Mouse (Mus musculus): ENCODE measurements around the gene Wdr77. TPM values are rescaled to one million over a fixed set of nuclear protein-coding genes. Genes with fewer than 3 reads are reported as not detected.
"Not testable (repeated sequence)": the region's sequence is repeated elsewhere in the genome, so short reads cannot be mapped to it uniquely, and the experiment has no call there.

The Wdr77 gene
- 154 and 167 TPM in 2 replicates for polyA plus RNA-seq (2014; fragmentation: Nextera tagmentation; extraction: Ambion mirVana)

DNA sequence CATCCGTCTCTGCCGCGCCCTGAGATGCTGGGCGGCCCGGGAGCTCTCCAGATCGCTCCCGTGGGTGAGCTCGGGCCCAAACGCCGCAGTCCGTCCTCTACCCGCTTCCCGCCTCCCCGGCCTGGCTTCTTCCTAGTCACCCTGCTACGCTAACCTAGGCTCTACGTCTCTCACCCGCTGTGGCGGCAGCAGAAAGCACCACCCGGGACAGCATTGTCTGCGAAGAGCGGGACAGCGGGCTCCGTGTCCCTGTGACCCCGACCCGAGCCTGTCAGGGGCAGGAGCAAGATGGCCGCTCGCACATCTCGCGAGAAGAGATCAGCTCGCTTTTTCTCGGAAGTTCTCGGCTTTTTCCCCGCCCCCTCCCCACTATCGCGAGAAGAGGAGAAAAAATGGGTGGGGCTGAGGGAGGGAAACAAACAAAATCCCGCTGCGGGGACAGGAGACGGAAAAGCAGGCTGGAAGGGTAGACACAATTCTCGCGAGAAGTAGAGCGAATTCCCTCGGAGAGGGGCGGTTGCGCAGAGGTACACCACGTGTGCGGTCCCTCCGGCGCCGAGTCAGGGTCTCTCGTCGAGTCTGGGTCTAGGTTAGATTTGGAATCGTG, at the start of gene Wdr77:
Gene Wdr77 (plus strand): TSS at position 396 of the 607 bp plus-strand sequence.
- DNase-seq (ENCODE audit: low spot score): peak; percentile 99
- Histone ChIP-seq H3K27ac (ENCODE audit: low read depth, low read length) (peak within 1 kb of the TSS; percentile 89), H3K9ac (ENCODE audit: low read depth, low read length) (peak within 1 kb of the TSS; percentile 97), H3K27me3 (replicated peaks; ENCODE audit: control insufficient read depth, insufficient read depth, low read length) (no peaks in the 10 kb centered on the region), H3K36me3 (ENCODE audit: control insufficient read depth, insufficient read depth, low read length) (peaks cover 26% of the 10 kb centered on the region), H3K4me2 (peak within 1 kb of the TSS; percentile 95), H3K9me3 (ENCODE audit: control insufficient read depth, low read length) (no peaks in the 10 kb centered on the region), H3K4me1 (replicated peaks; ENCODE audit: control insufficient read depth, insufficient read depth, low read length) (peaks cover 17% of the 10 kb centered on the region), H3K4me3 (ENCODE audit: low read depth, low read length) (peak within 1 kb of the TSS; percentile 84)
- under 1% methylated on average over 52 of the region's 52 CpGs for WGBS
- ATAC-seq (replicated peaks; ENCODE audit: low FRiP score): peak; percentile 95

DNA sequence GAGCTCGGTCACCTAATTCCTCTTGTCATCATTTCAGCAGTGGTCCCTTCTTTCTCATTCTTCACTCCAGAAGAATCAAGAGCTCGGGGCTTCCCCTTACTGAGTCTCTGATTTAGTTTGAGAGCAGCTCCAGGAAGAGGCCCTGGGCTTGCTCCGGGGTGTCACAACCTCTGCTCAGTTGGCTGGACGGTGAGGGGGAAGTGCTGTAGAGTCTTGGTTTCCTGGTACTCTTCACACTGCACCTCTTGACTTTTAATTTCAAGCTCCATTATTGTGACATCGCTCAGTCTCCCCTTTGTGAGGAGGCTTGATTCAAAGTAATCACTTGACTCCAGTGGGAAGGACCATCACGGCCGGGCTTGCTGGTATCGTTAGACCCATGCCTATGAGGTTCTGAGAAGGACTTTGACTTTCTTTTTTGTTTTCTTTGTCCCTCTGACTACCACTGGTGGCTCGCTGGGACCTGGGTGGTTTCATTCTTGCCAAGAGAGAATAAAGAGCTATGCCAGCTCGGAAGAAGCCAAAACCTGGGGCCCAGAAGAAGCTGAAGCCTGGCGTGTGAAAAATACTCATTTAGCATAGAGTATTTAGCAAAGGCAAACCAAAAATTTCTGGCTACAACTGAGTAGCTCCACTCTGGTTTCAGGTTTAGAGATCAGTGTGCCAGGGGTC, 48.5 kb upstream of the Wdr77 start:
- ATAC-seq (replicated peaks; ENCODE audit: low FRiP score) (no peak), DNase-seq (ENCODE audit: low spot score) (no peak)
- Histone ChIP-seq H3K4me1 (replicated peaks; ENCODE audit: control insufficient read depth, insufficient read depth, low read length) (peaks cover 23% of the 10 kb centered on the region), H3K4me3 (ENCODE audit: low read depth, low read length) (no peak overlapping the region), H3K36me3 (ENCODE audit: control insufficient read depth, insufficient read depth, low read length) (no peaks in the 10 kb centered on the region), H3K9me3 (ENCODE audit: control insufficient read depth, low read length) (no peaks in the 10 kb centered on the region), H3K27me3 (replicated peaks; ENCODE audit: control insufficient read depth, insufficient read depth, low read length) (no peaks in the 10 kb centered on the region), H3K27ac (ENCODE audit: low read depth, low read length) (no peak overlapping the region), H3K4me2 (no peak overlapping the region), H3K9ac (ENCODE audit: low read depth, low read length) (no peak overlapping the region)
- WGBS: 58% methylated on average over 11 of the region's 11 CpGs

- H3K9ac ChIP-seq (ENCODE audit: low read depth, low read length): no peak overlapping the region
- H3K4me2 ChIP-seq: no peak overlapping the region
- no peak overlapping the region for H3K27ac ChIP-seq (ENCODE audit: low read depth, low read length)
- no peaks in the 10 kb centered on the region for H3K36me3 ChIP-seq (ENCODE audit: control insufficient read depth, insufficient read depth, low read length)
- H3K27me3 ChIP-seq (replicated peaks; ENCODE audit: control insufficient read depth, insufficient read depth, low read length): no peaks in the 10 kb centered on the region
- no peak for DNase-seq (ENCODE audit: low spot score)
- H3K4me3 ChIP-seq (ENCODE audit: low read depth, low read length): no peak overlapping the region
- H3K4me1 ChIP-seq (replicated peaks; ENCODE audit: control insufficient read depth, insufficient read depth, low read length): peaks cover 23% of the 10 kb centered on the region
- no peak for ATAC-seq (replicated peaks; ENCODE audit: low FRiP score)
- WGBS: 52% methylated on average over 9 of the region's 9 CpGs
- no peaks in the 10 kb centered on the region for H3K9me3 ChIP-seq (ENCODE audit: control insufficient read depth, low read length)
These were observed 46.9 kb upstream of the Wdr77 start for GRCm38 (mm10) chr3:105912097-105912880.

- H3K27ac ChIP-seq (ENCODE audit: low read depth, low read length): peak overlapping the region; percentile 61
- H3K9me3 ChIP-seq (ENCODE audit: control insufficient read depth, low read length): no peaks in the 10 kb centered on the region
- no peak overlapping the region for H3K4me3 ChIP-seq (ENCODE audit: low read depth, low read length)
- peaks cover 31% of the 10 kb centered on the region for H3K4me1 ChIP-seq (replicated peaks; ENCODE audit: control insufficient read depth, insufficient read depth, low read length)
- WGBS: 21% methylated on average over 10 of the region's 10 CpGs
- H3K36me3 ChIP-seq (ENCODE audit: control insufficient read depth, insufficient read depth, low read length): no peaks in the 10 kb centered on the region
- no peaks in the 10 kb centered on the region for H3K27me3 ChIP-seq (replicated peaks; ENCODE audit: control insufficient read depth, insufficient read depth, low read length)
- H3K4me2 ChIP-seq: peak overlapping the region; percentile 65
- ATAC-seq (replicated peaks; ENCODE audit: low FRiP score) (peak; percentile 77), DNase-seq (ENCODE audit: low spot score) (no peak)
- H3K9ac ChIP-seq (ENCODE audit: low read depth, low read length): peak overlapping the region; percentile 15; the same call in 1 of the 2 replicates
These were observed 45.1 kb upstream of the Wdr77 start for GRCm38 (mm10) chr3:105913839-105914681.

DNA sequence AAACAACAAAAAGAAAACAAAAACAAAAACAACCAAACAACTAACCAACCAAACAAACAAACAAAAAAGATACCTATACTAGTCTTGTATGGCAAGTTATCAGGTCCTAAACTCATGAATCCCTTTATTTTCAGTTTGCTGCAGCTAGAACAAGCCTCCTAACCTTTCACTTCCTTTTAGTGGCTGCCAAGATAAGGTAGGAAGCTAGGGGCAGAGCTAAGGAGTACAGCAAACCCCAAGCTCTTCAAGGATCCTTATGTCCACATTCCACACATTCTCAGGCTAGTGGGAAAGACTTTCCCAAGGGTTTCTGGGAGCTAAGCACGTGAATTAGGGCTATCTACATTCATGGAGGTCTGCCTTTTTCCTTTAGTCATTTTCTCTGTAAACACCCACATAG, 43.9 kb upstream of the Wdr77 start:
- ATAC-seq (replicated peaks; ENCODE audit: low FRiP score) (no peak), DNase-seq (ENCODE audit: low spot score) (no peak)
- Histone ChIP-seq H3K4me1 (replicated peaks; ENCODE audit: control insufficient read depth, insufficient read depth, low read length) (peaks cover 31% of the 10 kb centered on the region), H3K27me3 (replicated peaks; ENCODE audit: control insufficient read depth, insufficient read depth, low read length) (no peaks in the 10 kb centered on the region), H3K9me3 (ENCODE audit: control insufficient read depth, low read length) (no peaks in the 10 kb centered on the region), H3K9ac (ENCODE audit: low read depth, low read length) (no peak overlapping the region), H3K36me3 (ENCODE audit: control insufficient read depth, insufficient read depth, low read length) (no peaks in the 10 kb centered on the region), H3K4me3 (ENCODE audit: low read depth, low read length) (no peak overlapping the region), H3K4me2 (no peak overlapping the region), H3K27ac (ENCODE audit: low read depth, low read length) (no peak overlapping the region)
- WGBS: 25% methylated on average over 1 of the region's 1 CpGs

GRCm38 (mm10) chr3:105916455-105916854, 42.7 kb upstream of the Wdr77 start:
- not testable (repeated sequence) for H3K27me3 ChIP-seq (replicated peaks; ENCODE audit: control insufficient read depth, insufficient read depth, low read length); H3K9ac ChIP-seq (ENCODE audit: low read depth, low read length); ATAC-seq (replicated peaks; ENCODE audit: low FRiP score); H3K36me3 ChIP-seq (ENCODE audit: control insufficient read depth, insufficient read depth, low read length); DNase-seq (ENCODE audit: low spot score); H3K4me3 ChIP-seq (ENCODE audit: low read depth, low read length); H3K27ac ChIP-seq (ENCODE audit: low read depth, low read length); H3K9me3 ChIP-seq (ENCODE audit: control insufficient read depth, low read length); H3K4me2 ChIP-seq
- peaks cover 31% of the 10 kb centered on the region for H3K4me1 ChIP-seq (replicated peaks; ENCODE audit: control insufficient read depth, insufficient read depth, low read length)

DNA sequence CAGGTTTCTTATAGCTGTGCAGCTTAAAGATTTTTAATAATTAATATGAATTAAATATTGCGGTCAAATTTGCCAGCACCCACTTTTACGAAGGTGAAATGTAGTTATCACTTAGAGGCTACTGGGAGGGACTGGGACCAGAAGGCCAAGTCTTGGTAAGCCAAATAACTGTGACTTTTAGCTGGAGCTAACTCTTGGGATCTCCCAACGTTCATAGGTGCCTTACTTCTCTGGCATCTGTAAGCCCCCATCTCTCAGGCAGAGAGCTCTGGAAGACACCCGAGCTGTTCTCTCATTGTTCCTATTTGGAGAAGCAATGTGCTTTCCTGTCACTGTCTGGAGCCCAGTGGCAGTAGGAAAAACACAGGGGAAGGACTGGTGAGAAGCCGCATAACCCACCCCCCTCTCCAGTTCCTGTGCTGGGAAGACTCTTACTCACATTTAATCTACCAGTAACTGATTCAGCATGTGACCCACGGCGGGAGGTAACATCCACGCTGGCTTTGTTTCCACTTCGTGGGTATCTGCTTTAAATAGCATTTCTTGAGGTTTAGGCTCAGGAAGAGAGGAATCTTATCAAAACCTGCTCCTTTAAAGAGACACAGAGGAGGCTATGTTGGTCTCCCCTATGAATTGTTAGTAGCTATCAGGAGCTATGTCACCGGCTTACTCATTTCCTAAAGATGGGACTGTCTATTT, 41.4 kb upstream of the Wdr77 start:
- no peaks in the 10 kb centered on the region for H3K9me3 ChIP-seq (ENCODE audit: control insufficient read depth, low read length)
- peaks cover 25% of the 10 kb centered on the region for H3K4me1 ChIP-seq (replicated peaks; ENCODE audit: control insufficient read depth, insufficient read depth, low read length)
- H3K4me2 ChIP-seq: no peak overlapping the region
- no peak overlapping the region for H3K9ac ChIP-seq (ENCODE audit: low read depth, low read length)
- no peak overlapping the region for H3K27ac ChIP-seq (ENCODE audit: low read depth, low read length)
- no peak overlapping the region for H3K4me3 ChIP-seq (ENCODE audit: low read depth, low read length)
- H3K27me3 ChIP-seq (replicated peaks; ENCODE audit: control insufficient read depth, insufficient read depth, low read length): no peaks in the 10 kb centered on the region
- no peak for DNase-seq (ENCODE audit: low spot score)
- H3K36me3 ChIP-seq (ENCODE audit: control insufficient read depth, insufficient read depth, low read length): no peaks in the 10 kb centered on the region
- 39% methylated on average over 10 of the region's 10 CpGs for WGBS
- no peak for ATAC-seq (replicated peaks; ENCODE audit: low FRiP score)

- Histone ChIP-seq H3K4me2 (no peak overlapping the region), H3K9me3 (ENCODE audit: control insufficient read depth, low read length) (no peaks in the 10 kb centered on the region), H3K27me3 (replicated peaks; ENCODE audit: control insufficient read depth, insufficient read depth, low read length) (no peaks in the 10 kb centered on the region), H3K4me1 (replicated peaks; ENCODE audit: control insufficient read depth, insufficient read depth, low read length) (peaks cover 22% of the 10 kb centered on the region), H3K27ac (ENCODE audit: low read depth, low read length) (no peak overlapping the region), H3K36me3 (ENCODE audit: control insufficient read depth, insufficient read depth, low read length) (no peaks in the 10 kb centered on the region), H3K4me3 (ENCODE audit: low read depth, low read length) (no peak overlapping the region), H3K9ac (ENCODE audit: low read depth, low read length) (no peak overlapping the region)
- WGBS: 56% methylated on average over 3 of the region's 3 CpGs
- DNase-seq (ENCODE audit: low spot score) (no peak), ATAC-seq (replicated peaks; ENCODE audit: low FRiP score) (no peak)
These were observed 40.8 kb upstream of the Wdr77 start for GRCm38 (mm10) chr3:105918355-105918745.

All from liver, embryonic 11.5 days (tissue).